Mouse (Mus musculus) mammary gland, adult 2 months (tissue): ENCODE results near the gene Rnase11. TPM values are rescaled to one million over a fixed set of nuclear protein-coding genes. Genes with fewer than 3 reads are reported as not detected.

ENCODE experiments used
- polyA plus RNA-seq: library from polyadenylated mRNA; depleted of rRNA; stranded (reverse); fragments of >200 nt; gene quantifications from 2 replicates; pipeline ENCODE4 v1.2.3, GENCODE M21; 2012; ENCODE audit warnings: low replicate concordance; rRNA removed

Gene Rnase11
- polyA plus RNA-seq = not detected in 2 replicates

DNA sequence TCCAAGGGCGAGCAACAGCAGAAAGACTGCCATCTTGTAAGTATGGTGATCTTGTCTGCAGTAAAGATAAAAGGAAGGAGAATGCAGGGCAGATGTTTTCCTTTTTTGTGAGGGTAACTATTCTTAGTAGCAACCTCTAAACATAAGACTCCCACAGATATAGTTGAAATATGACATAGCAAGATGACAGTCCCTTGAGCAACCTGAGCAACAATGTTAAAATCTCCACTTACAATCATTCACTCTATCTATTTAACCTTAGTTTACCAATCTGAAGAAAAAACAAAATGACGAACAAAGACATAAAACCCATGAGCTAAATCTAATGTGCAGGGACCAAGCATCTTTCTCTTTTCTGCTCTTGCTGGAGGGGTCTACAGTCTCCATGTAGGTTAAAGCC lies at the start of gene Rnase11:
Rnase11 (minus strand) TSS at position 101 of the 400 bp plus-strand sequence.

DNA sequence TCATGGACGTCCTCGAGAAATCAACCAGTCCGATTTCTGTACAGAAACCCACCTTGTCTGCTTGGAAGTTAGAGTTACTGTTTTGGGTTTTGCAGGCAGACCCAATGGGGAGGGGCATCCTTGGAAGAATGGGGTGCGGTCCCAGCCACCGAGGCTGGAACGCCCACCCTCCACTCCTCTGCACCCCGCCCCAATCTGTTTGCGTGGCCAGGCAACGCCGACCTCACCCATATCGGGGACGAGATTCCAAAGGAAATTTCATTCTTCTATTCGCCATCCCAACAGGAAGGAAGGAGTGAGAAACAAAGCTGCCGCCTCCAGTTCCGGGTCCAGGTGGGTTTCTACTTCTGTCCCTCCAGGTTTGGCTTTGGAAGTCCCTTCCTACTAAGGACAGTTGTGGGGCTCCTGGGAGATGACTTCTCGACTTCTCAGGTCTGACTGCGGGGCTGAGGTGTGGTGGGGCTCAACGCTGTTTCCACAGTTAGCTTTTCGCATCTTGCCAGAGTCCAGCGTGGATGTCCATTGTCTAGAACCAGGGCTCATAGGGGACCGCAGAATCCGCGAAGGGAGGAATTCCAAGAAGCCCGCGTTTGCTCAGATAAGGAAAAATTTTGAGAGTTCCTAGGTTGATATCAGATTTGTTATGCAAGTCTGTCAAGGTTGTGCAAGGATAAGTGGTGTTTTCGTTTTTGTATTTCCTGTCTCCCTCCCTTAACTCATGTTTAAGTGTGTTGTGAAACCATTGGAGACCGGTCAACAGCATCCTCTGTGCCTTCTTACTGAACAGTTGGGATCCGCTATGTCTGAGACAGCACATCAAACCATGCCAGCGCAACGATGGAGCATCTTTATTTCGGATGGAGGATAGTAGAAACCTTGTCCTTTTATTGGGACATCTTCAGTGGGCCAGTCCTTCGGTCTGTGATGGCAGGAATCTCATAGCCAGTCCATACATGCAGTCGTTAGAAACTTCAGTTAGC lies 41.2 kb upstream of the Rnase11 start, which contains the start of the genes Rnase4 and Ang:
Rnase4 (plus strand) TSS at position 157 of the 980 bp plus-strand sequence.
Ang (plus strand) TSS at position 230 of the 980 bp plus-strand sequence.

DNA sequence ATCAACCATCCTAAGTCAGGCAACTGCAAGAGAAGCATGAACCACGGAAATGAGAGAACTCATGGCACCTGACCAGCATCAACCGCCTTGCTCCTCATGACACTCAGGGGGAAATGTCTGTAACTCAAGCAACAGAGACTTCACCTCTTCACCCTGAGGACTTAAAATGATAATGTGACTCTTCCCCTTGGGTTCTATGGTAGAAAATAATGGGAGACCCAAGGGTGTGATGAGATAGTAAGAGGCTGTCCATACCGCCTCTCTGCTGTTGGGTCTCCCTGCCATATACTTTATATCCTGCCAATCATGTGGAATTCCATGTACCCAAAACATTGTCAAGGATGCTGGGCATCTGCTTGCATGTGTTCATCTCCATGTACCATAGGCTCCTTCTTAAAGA lies 24.4 kb upstream of the Rnase11 start, which contains the start of gene Olfr750:
Olfr750 (minus strand) TSS at position 101 of the 400 bp plus-strand sequence.

DNA sequence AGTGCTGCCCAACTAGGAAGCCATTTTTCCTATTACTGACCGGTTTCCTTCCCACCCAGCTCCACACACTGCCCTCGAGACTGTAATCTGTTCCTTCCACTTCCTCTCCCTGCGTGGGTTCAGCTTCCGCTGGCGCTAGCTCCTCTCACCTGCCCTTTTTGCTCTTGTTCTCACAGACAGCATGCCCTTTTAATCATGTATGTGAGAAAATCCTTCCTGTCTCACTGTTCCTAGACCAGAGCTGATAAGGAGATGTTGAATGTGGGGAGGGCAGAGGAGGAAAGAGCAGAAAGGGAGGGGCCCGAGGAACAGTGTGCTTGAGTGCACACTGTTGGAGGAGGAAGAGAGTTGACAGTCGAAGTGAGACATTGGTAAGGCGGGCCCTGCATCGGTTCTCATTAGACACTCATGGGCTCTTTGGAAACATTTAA lies 7.5 kb upstream of the Rnase11 start, which contains the start of gene Rnase12:
Rnase12 (minus strand) TSS at position 261 of the 431 bp plus-strand sequence.

DNA sequence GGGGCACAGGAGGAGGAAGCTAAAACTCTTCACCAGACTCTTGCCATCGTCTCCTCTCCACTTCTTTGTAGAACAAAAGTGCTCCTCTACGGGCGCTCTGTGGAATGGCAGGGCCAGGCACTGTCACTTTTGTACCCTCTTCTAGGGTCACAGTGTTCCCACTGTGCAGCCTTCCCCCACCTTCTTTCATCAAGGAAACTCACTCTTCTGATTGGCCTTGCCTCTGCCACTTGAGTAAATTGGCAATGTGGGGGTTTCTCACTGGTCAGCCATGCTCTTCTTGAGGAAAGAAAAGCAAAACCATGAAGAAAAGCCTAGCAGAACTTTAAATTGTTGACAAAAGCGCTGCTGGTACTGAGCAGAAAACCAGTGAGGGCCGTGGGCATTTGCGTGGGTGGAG lies 8.2 kb downstream of the Rnase11 start, which contains the start of gene Rnase9:
Rnase9 (minus strand) TSS at position 101 of the 400 bp plus-strand sequence.

DNA sequence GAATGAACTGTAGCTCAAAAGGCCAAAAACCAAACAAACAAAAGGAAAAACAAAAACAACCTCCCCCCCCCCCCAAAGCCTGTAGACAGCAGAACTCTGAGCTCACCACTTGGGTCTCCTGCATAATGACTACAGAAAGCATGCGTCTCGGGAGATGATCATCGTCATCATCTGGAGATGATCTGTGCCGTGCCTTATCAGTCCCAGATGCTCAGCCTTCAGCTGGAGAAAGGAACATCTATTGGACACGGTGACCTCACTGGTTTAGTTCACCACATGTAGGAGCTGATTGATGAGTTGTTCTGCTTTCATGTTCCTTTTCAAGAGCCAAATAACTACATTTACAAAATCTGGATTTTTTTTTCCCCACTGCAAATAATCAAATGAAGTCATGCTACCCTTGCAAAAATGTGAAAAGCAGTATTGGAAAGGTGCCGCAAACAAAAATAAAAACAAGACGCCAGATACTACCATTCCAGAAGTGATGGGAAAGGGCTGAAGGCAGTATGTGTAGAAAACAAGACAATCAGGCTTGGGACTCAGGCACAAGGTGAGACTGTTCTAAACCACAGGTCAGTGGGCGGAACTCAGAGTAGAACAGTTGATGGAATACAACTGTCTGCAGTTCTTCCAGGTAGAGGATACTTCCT lies 42.7 kb downstream of the Rnase11 start, which contains the start of gene Rnase10:
Rnase10 (plus strand) TSS at position 600 of the 650 bp plus-strand sequence.

Other genes with a start within 250 kb of the Rnase11 start
- not detected in 2 replicates for gene Ccnb1ip1, start 242.4 kb downstream of the Rnase11 start, polyA plus RNA-seq
- gene Parp2, start 242.3 kb downstream of the Rnase11 start, polyA plus RNA-seq = 13.0 and 34.5 TPM in 2 replicates
- 42.0 and 46.3 TPM in 2 replicates for gene Tep1, start 179.6 kb downstream of the Rnase11 start, polyA plus RNA-seq
- gene Klhl33, start 152.7 kb downstream of the Rnase11 start, polyA plus RNA-seq = 2.2 and 24.0 TPM in 2 replicates
- 91.2 and 179 TPM in 2 replicates for gene Osgep, start 125.3 kb downstream of the Rnase11 start, polyA plus RNA-seq
- gene Apex1, start 125.2 kb downstream of the Rnase11 start, polyA plus RNA-seq = 32.1 and 70.1 TPM in 2 replicates
- gene Pip4p1, start 119.3 kb downstream of the Rnase11 start, polyA plus RNA-seq = 100 and 139 TPM in 2 replicates
- gene Pnp, start 119.1 kb downstream of the Rnase11 start, polyA plus RNA-seq = 32.2 and 73.1 TPM in 2 replicates
- 13.4 and 26.9 TPM in 2 replicates for gene Gm49342, start 105.6 kb downstream of the Rnase11 start, polyA plus RNA-seq
- 1.5 and 3.5 TPM in 2 replicates for gene Pnp2, start 94.2 kb downstream of the Rnase11 start, polyA plus RNA-seq
- 0.38 and 0.83 TPM in 2 replicates for gene Rnase10, start 42.4 kb downstream of the Rnase11 start, polyA plus RNA-seq
- gene Rnase9, start 8.3 kb downstream of the Rnase11 start, polyA plus RNA-seq = not detected in 2 replicates
- not detected in 2 replicates for gene Rnase12, start 7.5 kb upstream of the Rnase11 start, polyA plus RNA-seq
- not detected in 2 replicates for gene Olfr750, start 24.3 kb upstream of the Rnase11 start, polyA plus RNA-seq
- 251 and 590 TPM in 2 replicates for gene Rnase4, start 40.9 kb upstream of the Rnase11 start, polyA plus RNA-seq
- 13.7 and 30.3 TPM in 2 replicates for gene Ang, start 41.0 kb upstream of the Rnase11 start, polyA plus RNA-seq
- not detected in 2 replicates for gene Eddm3b, start 64.3 kb upstream of the Rnase11 start, polyA plus RNA-seq
- 32.8 and 44.9 TPM in 2 replicates for gene Rnase6, start 73.7 kb upstream of the Rnase11 start, polyA plus RNA-seq
- gene Rnase1, start 96.6 kb upstream of the Rnase11 start, polyA plus RNA-seq = 0.23 and 1.6 TPM in 2 replicates
- 1.9 TPM in 1 of 2 replicates, not detected in the other for gene Rnase2b, start 112.1 kb upstream of the Rnase11 start, polyA plus RNA-seq
- not detected in 2 replicates for gene Ang2, start 149.0 kb upstream of the Rnase11 start, polyA plus RNA-seq
- not detected in 2 replicates for gene Ear14, start 153.2 kb upstream of the Rnase11 start, polyA plus RNA-seq
- 0.20 TPM in 1 of 2 replicates, not detected in the other for gene Rnase2a, start 205.9 kb upstream of the Rnase11 start, polyA plus RNA-seq